Mouse (Mus musculus) left cerebral cortex, adult 2 months (tissue): ENCODE results near the gene Astn1. TPM values are rescaled to one million over a fixed set of nuclear protein-coding genes. Genes with fewer than 3 reads are reported as not detected.

ENCODE experiments used
- DNase-seq, 2 experiments: peaks; one replicate each; pipeline ENCODE4 v3.0.0; 2021 to 2022; ENCODE audit warnings: low spot score in 2 of 2, mixed read lengths in 1 of 2; ENCODE audit errors: extremely low spot score in 1 of 2
- H3K27ac ChIP-seq: fragments of 200-600 bp; 2 replicates; pipeline ENCODE4 v1.8.1; 2022
- H3K4me3 ChIP-seq: fragments of 200-600 bp; 2 replicates; pipeline ENCODE4 v1.8.1; 2022
- CTCF ChIP-seq: fragments of 200-600 bp; IDR thresholded peaks from 2 replicates; pipeline ENCODE4 v1.8.1; 2022; ENCODE audit warnings: antibody characterized with exemption, mild to moderate bottlenecking, moderate library complexity
- intact Hi-C: fragments of 180-260 bp; cut with DNase I; formaldehyde crosslinking; loops from one replicate; pipeline ENCODE4 v1.15.1; 2025
- long read RNA-seq, 2 experiments: library from polyadenylated mRNA; stranded (forward); transcript quantifications; one replicate each; pipeline ENCODE4 v2.0.0; 2021; ENCODE audit warnings: borderline mapping rate in 2 of 2
- total RNA-seq, 2 experiments: library from RNA; stranded (reverse); gene quantifications; 2 replicates each; pipeline ENCODE4 v1.2.3; 2021

Gene Astn1
- total RNA-seq = 100 to 1,000 TPM; 193 to 196 TPM
- long read RNA-seq, experiment 1, full-length matches to known transcripts = 70 of 122 reads
- long read RNA-seq, experiment 1, partial matches to known transcripts = 16 of 122 reads
- long read RNA-seq, experiment 1, other reads (novel, unspliced or antisense) = 36 of 122 reads
- long read RNA-seq, experiment 2, full-length matches to known transcripts = 45 of 79 reads
- long read RNA-seq, experiment 2, partial matches to known transcripts = 10 of 79 reads
- long read RNA-seq, experiment 2, other reads (novel, unspliced or antisense) = 24 of 79 reads

DNA sequence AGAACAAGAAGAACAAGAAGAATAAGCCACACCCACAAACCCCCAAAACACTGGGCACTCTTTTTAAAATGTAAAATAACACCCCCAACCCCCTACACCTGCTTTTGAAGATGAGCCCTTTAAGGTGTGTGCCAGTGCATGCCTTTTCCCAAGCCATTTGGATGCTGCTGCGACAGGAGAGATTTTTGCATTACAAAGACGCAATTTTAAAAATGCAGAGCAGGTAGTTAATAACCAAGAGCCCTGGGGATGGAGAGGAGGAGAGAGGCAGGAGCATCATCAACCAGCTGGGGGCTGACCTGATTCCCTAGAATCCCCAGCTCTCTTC is at the start of gene Astn1:
Astn1 (plus strand) TSS at position 310 of the 328 bp plus-strand sequence.
- intact Hi-C loops = loop anchor here (2.0 to 5.0 kb wide), 2 partner anchors 45 to 187 kb away; no protein-coding TSS in a partner anchor
- Histone ChIP-seq H3K4me3 (peak within 1 kb of the TSS; percentile 80), H3K27ac (peak within 1 kb of the TSS; percentile 98)
- TF ChIP-seq CTCF = no peak
- DNase-seq = no peak

DNA sequence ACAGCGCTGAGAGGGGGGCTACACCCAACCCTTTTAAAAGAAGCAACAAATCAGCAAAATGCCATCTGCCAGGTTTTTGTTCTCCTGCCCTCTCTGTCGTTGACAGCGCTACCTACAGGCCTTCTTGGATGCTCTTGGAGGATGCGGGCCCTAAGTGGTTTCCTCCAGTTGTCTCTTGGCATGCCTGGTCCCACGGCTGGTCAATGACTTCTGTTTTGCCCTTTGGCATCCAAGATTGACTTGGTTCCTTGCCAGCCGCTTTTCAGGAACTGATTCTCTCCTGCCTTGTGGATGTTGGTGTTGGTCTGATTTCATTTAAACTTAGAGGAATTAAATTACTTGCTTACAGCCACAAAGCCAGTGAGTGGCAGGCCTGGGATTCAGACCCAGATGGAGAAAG is 38.7 kb upstream of the Astn1 start:
- Histone ChIP-seq H3K27ac (no peak overlapping the region; the same call in 1 of the 2 replicates), H3K4me3 (no peak overlapping the region)
- intact Hi-C loops = loop anchor here (10.0 kb wide), 1 partner anchor 669 kb away; no protein-coding TSS in a partner anchor
- DNase-seq = no peak
- no peak for TF ChIP-seq CTCF

DNA sequence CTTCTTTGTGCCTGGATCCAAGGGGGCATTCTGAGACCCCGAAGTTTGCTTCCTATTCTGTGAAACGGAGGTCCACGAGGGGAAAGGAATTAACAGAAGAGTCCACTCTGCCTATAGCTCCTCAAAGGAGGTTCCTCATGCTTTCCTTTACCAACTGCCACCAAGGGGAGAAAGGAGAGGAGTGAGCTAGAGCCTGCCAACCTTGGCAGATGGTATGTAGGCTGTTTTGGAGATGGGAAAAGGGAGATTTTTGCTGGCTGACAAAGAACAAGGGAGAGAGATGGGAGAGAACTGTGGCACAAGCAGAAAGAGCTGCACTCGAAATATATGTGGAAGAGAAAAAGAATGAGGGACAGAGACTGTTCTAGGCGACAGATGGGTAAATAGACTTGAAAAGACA is 33.9 kb upstream of the Astn1 start:
- no peak overlapping the region for H3K4me3 ChIP-seq
- peak; percentile 21 to 52 for DNase-seq
- no peak for TF ChIP-seq CTCF
- intact Hi-C loops = loop anchor here (5.0 to 10.0 kb wide), 2 partner anchors 184 to 673 kb away; no protein-coding TSS in a partner anchor
- H3K27ac ChIP-seq = peak overlapping the region; percentile 76

DNA sequence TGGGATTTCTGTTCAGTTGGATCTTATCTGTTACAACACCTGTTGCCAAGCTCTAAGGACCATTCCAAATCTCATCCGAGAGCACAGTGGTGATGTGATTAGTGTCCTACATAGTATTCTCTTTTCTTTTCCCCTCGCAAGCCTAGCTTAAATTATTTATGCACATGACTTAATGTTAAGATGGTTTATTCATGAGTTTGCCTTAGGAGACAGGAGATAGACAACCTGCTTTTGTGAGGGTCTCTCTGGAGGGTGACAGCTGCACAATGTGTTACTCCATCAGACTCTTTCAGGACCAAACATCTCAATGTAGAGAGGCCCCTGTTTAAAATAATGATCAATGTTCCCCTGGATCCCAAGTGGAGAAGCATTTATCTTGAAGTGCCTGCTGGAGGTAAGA is 33.2 kb upstream of the Astn1 start:
- H3K4me3 ChIP-seq = no peak overlapping the region
- no peak for TF ChIP-seq CTCF
- peak overlapping the region; percentile 77 for H3K27ac ChIP-seq
- intact Hi-C loops = loop anchor here (5.0 to 10.0 kb wide), 2 partner anchors 183 to 674 kb away; no protein-coding TSS in a partner anchor
- DNase-seq = no peak

DNA sequence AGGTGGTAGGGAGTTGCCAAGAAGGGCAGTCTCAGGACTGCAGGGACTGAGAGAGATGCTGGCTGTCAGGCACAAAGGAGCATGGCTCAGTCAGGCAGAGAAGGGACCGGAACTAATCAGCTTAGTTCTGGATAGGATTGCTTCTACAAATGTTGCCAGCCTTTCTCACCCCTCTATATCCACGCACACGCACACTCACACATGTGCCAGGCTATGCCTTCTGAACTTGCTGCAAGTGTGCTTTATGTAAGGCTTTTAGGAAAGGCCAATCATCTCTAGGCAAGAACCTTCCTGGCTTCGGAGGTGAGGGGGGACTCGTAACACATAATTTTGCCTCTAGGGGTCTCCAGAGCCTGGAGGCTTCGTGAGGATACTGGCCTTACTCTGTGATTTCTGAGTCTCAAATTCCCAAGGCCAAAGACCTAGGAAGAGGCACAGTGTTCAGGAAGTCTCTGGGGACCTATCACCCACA is 18.8 kb upstream of the Astn1 start:
- intact Hi-C loops = loop anchor here (5.0 kb wide), 1 partner anchor 791 kb away; no protein-coding TSS in a partner anchor
- no peak for DNase-seq
- TF ChIP-seq CTCF = peak; percentile 41
- H3K27ac ChIP-seq = 0 out of 2 replicates have a peak overlapping the region, but pooled peaks have one; percentile 11
- no peak overlapping the region for H3K4me3 ChIP-seq

DNA sequence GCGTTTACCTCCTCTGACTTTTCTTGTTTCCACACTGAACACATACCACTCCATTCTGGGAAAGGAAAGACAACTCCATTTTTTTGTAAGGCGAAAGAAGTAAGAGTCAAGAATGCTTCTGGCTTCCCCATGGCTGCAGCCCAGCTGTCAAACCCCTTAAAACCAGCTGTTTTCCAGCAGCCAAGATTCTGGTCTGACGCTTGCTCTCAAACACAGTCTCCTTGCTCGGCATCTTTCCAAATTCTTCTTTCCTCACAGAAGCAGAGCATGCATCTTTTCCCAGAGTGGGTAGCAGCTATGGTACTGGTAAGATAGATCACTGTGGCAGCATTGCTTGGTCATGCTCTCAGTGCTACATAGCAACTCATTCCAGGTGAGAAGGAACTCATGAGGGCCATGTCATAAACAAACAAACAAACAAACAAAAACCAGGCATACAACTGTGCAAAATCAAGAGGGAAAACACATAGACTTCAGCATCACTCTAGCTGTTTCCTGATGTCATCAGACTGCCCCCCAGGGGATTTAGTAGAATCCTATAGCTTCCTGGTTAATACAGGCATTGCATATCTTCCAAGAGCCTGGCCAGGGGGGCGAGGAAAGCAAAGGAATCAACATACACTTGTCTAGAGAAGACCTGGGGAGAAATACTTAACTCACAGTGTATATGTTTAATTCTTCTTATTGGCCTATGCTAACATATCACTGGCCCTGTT is 8.3 kb upstream of the Astn1 start:
- Histone ChIP-seq H3K27ac (peak overlapping the region; percentile 82), H3K4me3 (peak overlapping the region; percentile 71)
- intact Hi-C loops = loop anchor here (2.0 to 5.0 kb wide), 2 partner anchors 609 to 797 kb away; no protein-coding TSS in a partner anchor
- no peak; the same call in 1 of the 2 replicates for TF ChIP-seq CTCF
- DNase-seq = no peak

DNA sequence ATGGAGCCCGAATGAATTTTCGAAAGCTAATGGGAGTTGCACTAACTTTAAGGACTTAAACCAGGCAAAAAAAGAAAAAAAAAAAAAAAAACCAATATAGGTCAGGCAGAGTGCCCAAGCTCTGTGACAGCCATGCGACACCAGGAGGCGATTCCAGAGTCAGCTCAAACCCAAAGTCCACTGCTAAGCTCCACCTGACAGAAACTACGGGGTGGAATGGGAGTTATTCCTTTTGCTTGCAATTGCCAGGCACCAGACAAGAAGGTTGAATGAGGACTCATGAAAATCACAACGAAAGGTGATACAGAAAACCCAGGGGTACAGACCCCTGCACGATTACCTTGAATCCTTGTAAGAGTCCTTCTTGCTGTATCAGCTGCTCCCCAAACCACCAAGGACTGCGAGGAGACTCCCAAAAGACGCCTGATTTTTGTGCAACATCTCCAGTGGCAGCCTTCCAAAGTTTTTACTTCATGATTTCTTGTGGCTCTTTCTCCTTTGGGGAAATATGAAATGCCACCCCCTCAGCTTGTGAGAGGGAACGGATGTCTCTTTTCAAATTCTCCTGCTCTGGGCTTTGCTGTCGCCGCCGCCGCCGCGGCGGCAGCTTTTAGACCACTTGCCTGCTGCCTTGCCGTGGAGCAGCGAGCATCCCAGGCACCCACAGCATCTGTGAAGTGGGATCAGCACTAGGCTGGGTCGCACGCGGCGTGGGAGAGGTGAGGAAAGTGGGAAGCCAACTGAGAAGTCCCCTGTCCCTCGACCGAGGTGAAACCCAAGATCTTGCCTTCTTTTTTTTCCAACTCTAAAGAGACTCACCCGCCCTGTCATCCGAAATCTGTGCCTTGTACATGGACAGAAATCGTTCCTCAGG is 6.7 kb upstream of the Astn1 start:
- intact Hi-C loops = loop anchor here (2.0 to 5.0 kb wide), 3 partner anchors 157 to 611 kb away; no protein-coding TSS in a partner anchor
- H3K27ac ChIP-seq = peak overlapping the region; percentile 93
- TF ChIP-seq CTCF = no peak; the same call in none of the 2 replicates
- H3K4me3 ChIP-seq = peak overlapping the region; percentile 71
- DNase-seq = peak; percentile 57 to 67

DNA sequence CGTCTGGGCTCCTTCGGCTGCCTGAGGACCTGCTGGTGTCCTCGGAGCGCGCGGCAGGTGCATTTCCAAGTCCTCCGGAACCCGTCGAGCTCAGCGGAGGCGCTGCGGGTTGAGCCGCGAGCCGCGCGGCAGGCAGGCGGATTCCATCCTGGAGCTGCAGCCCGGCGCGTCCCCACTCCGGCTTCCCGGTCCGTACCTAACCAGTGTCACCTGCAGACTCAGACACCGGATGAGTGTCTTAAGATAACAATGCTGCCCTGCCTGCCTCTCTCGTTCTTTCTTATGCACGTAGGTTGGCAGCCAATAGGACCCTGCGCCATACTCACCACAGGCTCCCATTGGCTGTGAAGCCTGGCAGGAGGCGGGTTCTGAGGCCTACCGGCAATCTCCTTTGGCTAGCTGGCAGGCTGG is 6.0 kb upstream of the Astn1 start, which contains the start of gene Brinp2:
Brinp2 (minus strand) TSS at position 276 of the 411 bp plus-strand sequence.
- peak; percentile 91 to 92 for DNase-seq
- no peak for TF ChIP-seq CTCF
- peak within 1 kb of the TSS; percentile 93 for H3K27ac ChIP-seq
- intact Hi-C loops = loop anchor here (2.0 to 5.0 kb wide), 2 partner anchors 157 to 296 kb away; no protein-coding TSS in a partner anchor
- peak within 1 kb of the TSS; percentile 71 for H3K4me3 ChIP-seq

DNA sequence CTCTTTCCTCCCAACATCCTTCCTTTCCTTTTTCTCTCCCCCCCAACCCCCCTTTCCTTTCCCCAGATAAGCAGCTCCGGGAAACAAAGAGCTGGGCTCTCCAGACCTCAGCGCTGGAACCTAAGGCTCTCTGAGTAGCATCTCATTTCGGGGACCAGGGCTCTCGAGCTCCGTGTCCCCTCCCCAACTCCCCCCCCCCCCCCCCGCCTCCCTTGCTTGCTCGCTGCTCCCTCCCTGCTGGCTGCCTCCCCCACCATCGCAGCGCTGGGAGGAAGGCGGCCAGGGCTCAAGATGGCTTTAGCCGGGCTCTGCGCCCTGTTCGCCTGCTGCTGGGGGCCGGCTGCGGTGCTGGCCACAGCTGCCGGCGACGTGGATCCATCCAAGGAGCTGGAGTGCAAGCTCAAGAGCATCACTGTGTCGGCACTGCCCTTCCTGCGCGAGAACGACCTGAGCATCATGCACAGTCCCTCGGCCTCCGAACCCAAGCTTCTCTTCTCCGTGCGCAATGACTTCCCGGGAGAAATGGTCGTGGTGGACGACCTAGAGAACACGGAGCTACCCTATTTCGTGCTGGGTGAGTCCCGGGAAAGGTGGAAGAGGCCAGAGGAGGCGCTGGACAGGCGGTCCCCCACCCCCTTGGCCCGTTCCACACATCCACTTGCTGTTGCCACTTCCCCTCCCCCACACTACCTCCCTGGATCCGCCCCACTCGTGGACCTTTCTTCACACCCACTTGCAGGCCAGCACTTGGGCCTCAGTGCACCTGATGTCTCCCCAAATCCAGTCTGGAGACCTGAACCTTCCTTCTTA is 424 bp downstream of the Astn1 start:
- DNase-seq = peak; percentile 47 to 59
- TF ChIP-seq CTCF = no peak
- Histone ChIP-seq H3K27ac (peak overlapping the region; percentile 98), H3K4me3 (peak overlapping the region; percentile 80)
- intact Hi-C loops = loop anchor here (2.0 to 5.0 kb wide), 2 partner anchors 45 to 186 kb away; no protein-coding TSS in a partner anchor

DNA sequence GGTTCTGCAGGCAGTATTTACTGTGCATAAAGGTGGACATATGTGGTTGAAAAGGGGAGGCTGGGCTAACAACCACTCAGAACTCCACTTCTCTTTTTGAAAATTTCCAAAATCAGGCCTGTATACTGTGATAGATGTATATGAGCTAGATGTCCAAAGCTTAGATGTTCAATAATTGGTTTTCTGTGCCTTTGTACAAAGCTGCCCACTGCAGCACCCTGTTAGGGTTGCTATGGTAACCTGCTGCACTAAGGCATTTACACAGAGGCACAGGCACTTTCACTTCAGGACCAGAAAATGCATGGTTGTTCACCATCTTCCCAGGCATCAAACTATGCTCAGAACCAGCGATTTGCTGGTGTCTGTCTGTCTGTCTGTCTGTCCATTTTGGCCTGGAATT is 2.4 kb downstream of the Astn1 start:
- TF ChIP-seq CTCF = no peak
- peak overlapping the region; percentile 80 for H3K4me3 ChIP-seq
- DNase-seq = no peak
- H3K27ac ChIP-seq = peak overlapping the region; percentile 41
- intact Hi-C loops = loop anchor here (5.0 kb wide), 1 partner anchor 43 kb away; no protein-coding TSS in a partner anchor
